Mouse (Mus musculus) liver, embryonic 18 days (tissue): ENCODE results near the gene Anapc2. TPM values are rescaled to one million over a fixed set of nuclear protein-coding genes. Genes with fewer than 3 reads are reported as not detected.

Experiments
- polyA plus RNA-seq: library from polyadenylated mRNA; depleted of rRNA; stranded (reverse); fragments of >200 nt; gene quantifications from 2 replicates; pipeline ENCODE4 v1.2.3, GENCODE M21; 2012; rRNA removed

The Anapc2 gene
- polyA plus RNA-seq, result 19.6 and 21.3 TPM in 2 replicates

GRCm38 (mm10) chr2:25271827-25272511 is at the start of gene Anapc2, which contains the start of gene Ssna1:
TSS of gene Anapc2 (plus strand) at chr2:25272478.
TSS of gene Ssna1 (minus strand) at chr2:25272438.

GRCm38 (mm10) chr2:25224492-25224765 is 47.8 kb upstream of the Anapc2 start, which contains the start of gene Tubb4b:
TSS of gene Tubb4b (minus strand) at chr2:25224702.

GRCm38 (mm10) chr2:25234050-25234449 is 38.2 kb upstream of the Anapc2 start, which contains the start of gene Slc34a3:
TSS of gene Slc34a3 (minus strand) at chr2:25234364.

DNA sequence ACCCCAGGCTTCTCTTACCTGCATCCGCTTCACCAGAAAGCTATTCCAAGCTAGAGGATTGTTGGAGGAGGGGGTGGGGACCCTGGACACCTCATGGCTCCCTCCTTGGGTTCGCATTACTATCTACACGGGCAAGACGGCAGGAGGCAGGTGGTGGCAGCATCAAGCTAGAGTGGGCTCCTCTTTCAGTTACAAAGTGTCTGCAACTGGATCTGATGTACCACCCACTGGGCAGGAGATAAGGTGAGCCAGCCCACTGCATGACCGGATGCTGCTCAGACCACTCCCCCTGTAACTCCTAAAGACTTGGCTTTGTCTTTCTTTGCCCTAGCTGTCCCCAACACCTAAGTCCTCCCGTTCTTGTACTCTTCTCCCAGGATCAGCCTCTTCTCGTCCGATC is 35.7 kb upstream of the Anapc2 start, which contains the start of gene Rnf224:
Gene Rnf224, minus strand, starts transcription at position 174 of the 400 bp plus-strand sequence.

DNA sequence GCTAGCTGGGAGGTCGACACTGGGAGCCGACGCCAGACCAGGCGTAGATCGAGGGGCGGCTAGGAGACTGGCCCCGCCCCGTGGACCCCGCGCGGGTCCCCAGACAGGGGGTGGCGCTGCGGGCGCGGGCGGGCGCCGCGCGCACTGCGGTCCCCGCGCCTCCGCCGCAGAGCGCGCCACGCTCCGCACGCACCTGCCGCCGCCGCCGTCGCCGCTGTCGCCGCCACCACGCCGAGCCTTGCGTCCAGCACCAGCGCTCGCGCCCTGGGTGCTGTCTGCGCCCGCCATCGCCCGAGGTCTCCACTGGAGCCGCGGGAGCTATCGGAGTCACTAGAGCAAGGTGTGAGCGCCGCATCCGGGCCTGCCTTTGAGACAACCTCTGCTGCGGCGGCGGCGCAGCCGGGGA is 30.2 kb upstream of the Anapc2 start, which contains the start of the genes Rnf208 and Cysrt1:
Gene Rnf208, plus strand, starts transcription at position 155 of the 406 bp plus-strand sequence.
Gene Cysrt1, minus strand, starts transcription at position 352 of the 406 bp plus-strand sequence.

DNA sequence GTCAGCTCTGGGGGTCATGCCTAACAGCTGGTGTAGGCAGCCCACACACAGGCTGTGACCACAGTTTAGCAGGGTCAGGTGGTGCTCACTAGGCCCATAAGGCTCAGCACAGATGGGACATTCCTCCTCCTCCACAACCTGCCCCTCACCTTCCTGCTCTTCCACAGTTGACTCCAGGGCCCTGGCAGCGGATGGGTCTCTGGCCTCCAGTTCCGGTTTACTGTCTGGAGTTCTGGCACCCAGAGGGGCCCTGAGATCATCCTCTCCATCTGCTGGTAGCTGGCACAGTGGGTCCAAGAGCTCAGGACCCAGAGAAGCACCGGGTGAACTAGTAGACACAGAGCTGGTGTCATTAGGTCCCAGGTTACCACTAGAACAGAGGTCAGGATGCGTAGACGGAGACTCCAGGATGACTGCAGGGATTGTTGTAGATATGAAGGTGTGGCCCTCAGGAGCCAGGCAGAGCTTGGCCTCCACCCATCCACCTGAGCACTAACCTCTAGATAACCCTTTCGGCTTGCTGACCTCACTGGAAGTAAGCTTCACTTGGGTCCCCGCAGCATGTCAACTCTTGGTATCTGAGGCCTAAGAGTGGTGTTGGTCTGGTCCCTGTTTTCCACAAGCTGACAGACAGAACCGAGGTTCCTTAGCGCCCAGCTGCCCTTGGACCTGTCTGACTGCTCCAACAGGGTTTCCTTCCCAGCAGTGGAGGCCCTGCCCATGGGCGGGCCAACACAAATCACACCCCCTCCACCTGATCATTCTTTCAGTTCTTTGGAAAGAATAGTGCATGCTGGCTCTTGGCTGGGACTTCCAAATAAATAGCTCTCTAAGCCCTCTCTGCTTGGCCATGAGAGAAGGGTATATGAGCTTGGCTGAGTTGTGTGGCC is 25.9 kb upstream of the Anapc2 start, which contains the start of gene AL732309.1:
Gene AL732309.1, minus strand, starts transcription at position 681 of the 890 bp plus-strand sequence.

GRCm38 (mm10) chr2:25255284-25255779 is 16.9 kb upstream of the Anapc2 start, which contains the start of gene Tmem203:
TSS of gene Tmem203 (plus strand) at chr2:25255439.

DNA sequence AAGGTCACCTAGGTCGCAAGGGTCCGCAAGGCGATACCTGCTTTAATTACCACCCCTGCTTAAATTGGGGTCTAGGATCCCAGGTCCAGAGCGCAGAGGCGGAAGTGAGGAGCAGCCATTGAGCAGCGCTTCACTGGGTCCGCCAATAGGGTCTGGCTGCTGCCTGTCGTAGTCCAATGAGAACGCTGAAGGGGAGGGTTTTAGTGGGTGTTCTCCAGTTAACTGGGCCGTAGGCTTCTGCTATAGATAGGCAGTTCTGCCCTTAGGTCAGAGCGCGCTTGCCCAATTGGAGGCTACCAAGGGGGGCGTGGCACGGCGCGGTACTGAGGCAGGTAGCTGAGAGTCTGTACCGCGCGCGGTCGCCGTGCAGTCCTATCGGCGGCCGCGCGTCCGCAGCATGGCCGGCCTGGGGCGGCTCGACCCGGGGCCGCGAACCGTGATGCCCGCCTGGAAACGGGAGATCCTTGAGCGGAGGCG is 9.9 kb upstream of the Anapc2 start, which contains the start of gene Tprn:
Gene Tprn, plus strand, starts transcription at position 328 of the 477 bp plus-strand sequence.

DNA sequence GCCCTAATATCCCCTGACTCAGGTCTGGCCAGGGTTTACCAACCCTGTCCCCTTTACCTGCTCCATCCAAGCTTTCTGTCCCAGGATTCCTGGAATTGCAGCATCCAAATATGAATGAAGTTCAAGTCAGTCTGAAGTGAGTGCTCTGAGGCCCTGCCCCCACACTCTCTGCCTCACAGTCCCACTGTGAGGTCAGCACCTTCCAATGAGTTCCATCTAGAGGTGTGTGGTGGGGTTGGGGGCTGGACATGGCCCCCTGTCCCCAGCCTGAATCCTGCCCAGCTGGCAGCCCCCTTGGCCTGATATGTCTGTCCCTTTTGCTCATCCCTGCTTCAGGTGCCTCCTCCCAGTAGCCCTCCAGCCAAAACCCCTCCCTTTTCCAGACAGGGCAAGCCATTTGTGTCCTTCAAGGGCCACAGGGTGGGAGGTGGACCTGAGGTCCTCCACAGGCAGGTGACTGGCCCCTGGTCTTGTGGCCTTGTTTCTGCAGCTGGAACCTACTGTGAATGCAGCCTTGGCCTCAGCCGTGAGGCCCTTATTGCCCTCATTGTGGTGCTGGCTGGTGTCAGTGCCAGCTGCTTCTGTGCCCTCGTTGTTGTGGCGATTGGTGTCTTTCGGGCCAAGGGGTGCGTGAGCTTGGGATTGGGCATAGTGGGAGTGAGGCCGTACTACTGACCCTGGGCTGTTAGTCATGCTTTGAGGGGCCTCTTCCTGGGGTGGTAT is 15.8 kb downstream of the Anapc2 start, which contains the start of gene Tmem210:
Gene Tmem210, plus strand, starts transcription at position 219 of the 723 bp plus-strand sequence.

GRCm38 (mm10) chr2:25289651-25290050 is 17.4 kb downstream of the Anapc2 start, which contains the start of gene Lrrc26:
TSS of gene Lrrc26 (plus strand) at chr2:25289915.

GRCm38 (mm10) chr2:25318971-25319773 is 46.9 kb downstream of the Anapc2 start, which contains the start of gene Grin1:
TSS of gene Grin1 (minus strand) at chr2:25319187.

GRCm38 (mm10) chr2:25332286-25333160 is 60.2 kb downstream of the Anapc2 start, which contains the start of gene Man1b1:
TSS of gene Man1b1 (plus strand) at chr2:25332338.

Other genes with a start within 250 kb of the Anapc2 start
- 31.2 and 35.7 TPM in 2 replicates for gene Nsmf, start 218.1 kb upstream of the Anapc2 start, polyA plus RNA-seq
- 36.7 and 53.2 TPM in 2 replicates for gene Entpd8, start 192.2 kb upstream of the Anapc2 start, polyA plus RNA-seq
- 0.72 and 0.76 TPM in 2 replicates for gene Noxa1, start 177.3 kb upstream of the Anapc2 start, polyA plus RNA-seq
- 2.5 and 3.5 TPM in 2 replicates for gene Nrarp, start 91.7 kb upstream of the Anapc2 start, polyA plus RNA-seq
- 6.2 and 6.6 TPM in 2 replicates for gene Tor4a, start 75.6 kb upstream of the Anapc2 start, polyA plus RNA-seq
- 17.8 and 19.8 TPM in 2 replicates for gene Nelfb, start 61.0 kb upstream of the Anapc2 start, polyA plus RNA-seq
- not detected in 2 replicates for gene Stpg3, start 57.8 kb upstream of the Anapc2 start, polyA plus RNA-seq
- gene Fam166a, start 53.7 kb upstream of the Anapc2 start, polyA plus RNA-seq, result not detected in 2 replicates
- 344 and 395 TPM in 2 replicates for gene Tubb4b, start 47.8 kb upstream of the Anapc2 start, polyA plus RNA-seq
- gene Slc34a3, start 38.1 kb upstream of the Anapc2 start, polyA plus RNA-seq, result 0.05 TPM in 1 of 2 replicates, not detected in the other
- gene Rnf224, start 35.7 kb upstream of the Anapc2 start, polyA plus RNA-seq, result 0.02 TPM in 1 of 2 replicates, not detected in the other
- gene Rnf208, start 30.2 kb upstream of the Anapc2 start, polyA plus RNA-seq, result 0.78 TPM in 2 replicates
- not detected in 2 replicates for gene Cysrt1, start 30.0 kb upstream of the Anapc2 start, polyA plus RNA-seq
- 4.5 and 4.6 TPM in 2 replicates for gene AL732309.1, start 25.6 kb upstream of the Anapc2 start, polyA plus RNA-seq
- gene Tmem203, start 17.0 kb upstream of the Anapc2 start, polyA plus RNA-seq, result 12.7 and 14.9 TPM in 2 replicates
- gene Tprn, start 9.9 kb upstream of the Anapc2 start, polyA plus RNA-seq, result 2.4 and 3.4 TPM in 2 replicates
- 48.3 and 51.8 TPM in 2 replicates for gene Ssna1, start within 50 bp of the Anapc2 start, polyA plus RNA-seq
- gene Tmem210, start 15.7 kb downstream of the Anapc2 start, polyA plus RNA-seq, result not detected in 2 replicates
- gene Lrrc26, start 17.4 kb downstream of the Anapc2 start, polyA plus RNA-seq, result 0.05 TPM in 1 of 2 replicates, not detected in the other
- 0.01 TPM in 1 of 2 replicates, not detected in the other for gene Grin1, start 46.7 kb downstream of the Anapc2 start, polyA plus RNA-seq
- 5.0 and 5.1 TPM in 2 replicates for gene Man1b1, start 59.9 kb downstream of the Anapc2 start, polyA plus RNA-seq
- 16.5 and 17.1 TPM in 2 replicates for gene Dpp7, start 83.9 kb downstream of the Anapc2 start, polyA plus RNA-seq
- 7.3 and 8.2 TPM in 2 replicates for gene Uap1l1, start 93.2 kb downstream of the Anapc2 start, polyA plus RNA-seq
- gene Sapcd2, start 99.8 kb downstream of the Anapc2 start, polyA plus RNA-seq, result 8.4 and 10.1 TPM in 2 replicates
- 6.0 and 7.2 TPM in 2 replicates for gene Entpd2, start 123.4 kb downstream of the Anapc2 start, polyA plus RNA-seq
- gene Npdc1, start 126.9 kb downstream of the Anapc2 start, polyA plus RNA-seq, result 6.9 and 7.6 TPM in 2 replicates
- gene Fut7, start 150.8 kb downstream of the Anapc2 start, polyA plus RNA-seq, result 0.87 and 0.96 TPM in 2 replicates
- gene Abca2, start 156.2 kb downstream of the Anapc2 start, polyA plus RNA-seq, result 2.1 and 2.4 TPM in 2 replicates
- 1.8 and 2.3 TPM in 2 replicates for gene Clic3, start 184.4 kb downstream of the Anapc2 start, polyA plus RNA-seq
- gene Paxx, start 188.6 kb downstream of the Anapc2 start, polyA plus RNA-seq, result 12.5 and 13.0 TPM in 2 replicates
- gene Ptgds, start 197.6 kb downstream of the Anapc2 start, polyA plus RNA-seq, result 0.68 and 0.72 TPM in 2 replicates
- gene Lcn12, start 221.4 kb downstream of the Anapc2 start, polyA plus RNA-seq, result not detected in 2 replicates
- 4.7 and 5.0 TPM in 2 replicates for gene Fbxw5, start 228.3 kb downstream of the Anapc2 start, polyA plus RNA-seq
- gene C8g, start 229.2 kb downstream of the Anapc2 start, polyA plus RNA-seq, result 91.0 TPM in 2 replicates